Mouse (Mus musculus) stomach, embryonic 14.5 days (tissue): Measurements from ENCODE around the gene Fam243. TPM values are rescaled to one million over a fixed set of nuclear protein-coding genes. Genes with fewer than 3 reads are reported as not detected.

Experiments
- ATAC-seq: fragments of 200-750 bp; cut with Nextera tagmentation; 2 replicates; pipeline ENCODE4 v1.8.0; 2017; ENCODE audit warnings: low read depth, moderate TSS enrichment; ENCODE audit not compliant: insufficient number of reproducible peaks, insufficient read depth, low FRiP score
- H3K27ac ChIP-seq: fragments of 300-500 bp; sonication (generic); 2 replicates; pipeline ENCODE4 v1.5.1; 2014; ENCODE audit warnings: mild to moderate bottlenecking, low read length, moderate library complexity, mixed read lengths
- H3K27me3 ChIP-seq: fragments of 300-500 bp; sonication (generic); 2 replicates; pipeline ENCODE4 v1.6.1; 2014; ENCODE audit warnings: low read length, control low read depth, mixed read lengths; ENCODE audit not compliant: control insufficient read depth, insufficient read depth
- H3K36me3 ChIP-seq: fragments of 300-500 bp; sonication (generic); 2 replicates; pipeline ENCODE4 v1.6.1; 2014; ENCODE audit warnings: mild to moderate bottlenecking, control low read depth, low read length, moderate library complexity, mixed read lengths; ENCODE audit not compliant: control insufficient read depth, insufficient read depth
- H3K4me1 ChIP-seq: fragments of 300-500 bp; sonication (generic); 2 replicates; pipeline ENCODE4 v1.6.1; 2014; ENCODE audit warnings: low read length, control low read depth, mixed read lengths; ENCODE audit not compliant: control insufficient read depth, insufficient read depth
- H3K4me2 ChIP-seq: fragments of 300-500 bp; sonication (generic); replicated peaks from 2 replicates; pipeline ENCODE4 v1.6.1; 2014; ENCODE audit warnings: low read depth, low read length, control low read depth
- H3K4me3 ChIP-seq: fragments of 300-500 bp; sonication (generic); 2 replicates; pipeline ENCODE4 v1.5.1; 2014; ENCODE audit warnings: low read depth, low read length, control low read depth
- H3K9ac ChIP-seq: fragments of 300-500 bp; sonication (generic); replicated peaks from 2 replicates; pipeline ENCODE4 v1.6.1; 2014; ENCODE audit warnings: low read depth, mild to moderate bottlenecking, control low read depth, low read length, moderate library complexity, mixed read lengths
- H3K9me3 ChIP-seq: fragments of 300-500 bp; sonication (generic); 2 replicates; pipeline ENCODE4 v1.6.1; 2016; ENCODE audit warnings: low read depth, low read length, control low read depth; ENCODE audit not compliant: control insufficient read depth
- WGBS: fragments of 180-500 bp; shearing (Covaris S2); extraction: QIAGEN DNeasy Blood & Tissue Kit; methylation state at CpG from one replicate; pipeline ENCODE4 v1.1.7; 2014; 5-methylcytosine and 5-hydroxymethylcytosine counted together
- polyA plus RNA-seq: library from polyadenylated mRNA; unstranded; fragments of >200 nt; fragmentation: Nextera tagmentation; extraction: Ambion mirVana; gene quantifications from 2 replicates; pipeline ENCODE4 v1.2.1, GENCODE M21; 2014

Gene Fam243
- polyA plus RNA-seq, 1 experiment from 2014 or later, result not detected

DNA sequence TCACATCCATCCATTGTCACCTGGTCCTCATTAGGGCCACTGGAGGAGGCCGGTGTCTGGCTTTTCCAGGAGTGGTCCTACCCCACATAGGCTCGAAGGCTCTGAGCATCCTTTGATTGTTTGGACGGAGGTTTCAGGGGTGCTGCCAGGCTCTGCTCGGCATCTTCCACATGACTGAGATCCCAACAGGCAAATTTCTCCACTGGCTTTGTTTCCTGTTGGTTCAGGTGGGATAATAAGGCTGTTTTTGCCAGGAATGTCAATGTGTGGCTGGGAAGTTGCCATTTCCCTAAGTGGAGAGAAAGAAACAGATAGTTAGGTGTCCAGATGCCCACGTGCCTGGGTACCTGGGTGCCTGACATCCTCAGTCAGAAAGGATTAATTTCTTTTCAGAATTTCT lies 46.7 kb downstream of the Fam243 start:
- Histone ChIP-seq H3K9me3 (no peaks in the 10 kb centered on the region), H3K27ac (no peak overlapping the region), H3K27me3 (no peaks in the 10 kb centered on the region), H3K4me3 (no peak overlapping the region), H3K4me1 (no peaks in the 10 kb centered on the region), H3K9ac (no peak overlapping the region), H3K4me2 (no peak overlapping the region), H3K36me3 (no peaks in the 10 kb centered on the region)
- no peak for ATAC-seq
- 89% methylated on average over 5 of the region's 5 CpGs for whole genome bisulfite sequencing

Other genes with a start within 250 kb of the Fam243 start
- 1.8 and 2.2 TPM in 2 replicates for gene Kcne2, start 29.1 kb downstream of the Fam243 start, polyA plus RNA-seq
- 143 and 151 TPM in 2 replicates for gene Smim11, start 20.2 kb downstream of the Fam243 start, polyA plus RNA-seq
- gene Kcne1, start 38.0 kb upstream of the Fam243 start, polyA plus RNA-seq, result 0.07 and 0.77 TPM in 2 replicates
- 21.2 and 22.8 TPM in 2 replicates for gene Rcan1, start 149.4 kb upstream of the Fam243 start, polyA plus RNA-seq
- gene Clic6, start 164.3 kb upstream of the Fam243 start, polyA plus RNA-seq, result 9.2 and 13.0 TPM in 2 replicates